Mouse (Mus musculus) heart, embryonic 12.5 days (tissue): ENCODE measurements around the gene Scn4a. TPM values are rescaled to one million over a fixed set of nuclear protein-coding genes. Genes with fewer than 3 reads are reported as not detected.
"Not testable (repeated sequence)": the region's sequence is repeated elsewhere in the genome, so short reads cannot be mapped to it uniquely, and the experiment has no call there.

Experiments used
- ATAC-seq: fragments of 200-750 bp; cut with Nextera tagmentation; 2 replicates; pipeline ENCODE4 v1.8.0; 2017; ENCODE audit warnings: moderate TSS enrichment, moderate library complexity; ENCODE audit not compliant: insufficient number of reproducible peaks, low FRiP score
- H3K27ac ChIP-seq: fragments of 300-500 bp; sonication (generic); 2 replicates; pipeline ENCODE4 v1.5.1; 2016; ENCODE audit warnings: mild to moderate bottlenecking, moderate library complexity; ENCODE audit not compliant: poor library complexity, severe bottlenecking
- H3K27me3 ChIP-seq: fragments of 300-500 bp; sonication (generic); replicated peaks from 2 replicates; pipeline ENCODE4 v1.6.1; 2016; ENCODE audit warnings: mild to moderate bottlenecking, moderate library complexity
- H3K36me3 ChIP-seq: fragments of 300-500 bp; sonication (generic); 2 replicates; pipeline ENCODE4 v1.6.1; 2016; ENCODE audit warnings: mild to moderate bottlenecking, moderate library complexity
- H3K4me1 ChIP-seq: fragments of 300-500 bp; sonication (generic); replicated peaks from 2 replicates; pipeline ENCODE4 v1.6.1; 2016; ENCODE audit warnings: mild to moderate bottlenecking
- H3K4me2 ChIP-seq: fragments of 300-500 bp; sonication (generic); 2 replicates; pipeline ENCODE4 v1.6.1; 2016; ENCODE audit warnings: mild to moderate bottlenecking, moderate library complexity
- H3K4me3 ChIP-seq: fragments of 300-500 bp; sonication (generic); 2 replicates; pipeline ENCODE4 v1.5.1; 2016; ENCODE audit warnings: mild to moderate bottlenecking
- H3K9ac ChIP-seq: fragments of 300-500 bp; sonication (generic); 2 replicates; pipeline ENCODE4 v1.6.1; 2016; ENCODE audit warnings: mild to moderate bottlenecking, moderate library complexity
- H3K9me3 ChIP-seq: fragments of 300-500 bp; sonication (generic); replicated peaks from 2 replicates; pipeline ENCODE4 v1.6.1; 2016; ENCODE audit warnings: mild to moderate bottlenecking, moderate library complexity
- WGBS: fragments of 180-500 bp; shearing (Covaris S2); methylation state at CpG from one replicate; pipeline ENCODE4 v1.1.7; 2016; 5-methylcytosine and 5-hydroxymethylcytosine counted together
- polyA plus RNA-seq: library from polyadenylated mRNA; unstranded; fragments of >200 nt; fragmentation: Nextera tagmentation; extraction: Ambion mirVana; gene quantifications from 2 replicates; pipeline ENCODE4 v1.2.1, GENCODE M21; 2016

Gene Scn4a
- 0.08 and 0.13 TPM in 2 replicates for polyA plus RNA-seq

GRCm38 (mm10) chr11:106353188-106353587 is at the start of gene Scn4a:
Gene Scn4a, minus strand, starts transcription at chr11:106353288.
- Histone ChIP-seq H3K36me3 (no peaks in the 10 kb centered on the region), H3K4me2 (no peak within 1 kb of the TSS), H3K4me3 (no peak within 1 kb of the TSS), H3K27ac (no peak within 1 kb of the TSS), H3K27me3 (peaks cover 2% of the 10 kb centered on the region; the same call in 1 of the 2 replicates), H3K9ac (no peak within 1 kb of the TSS), H3K9me3 (no peaks in the 10 kb centered on the region), H3K4me1 (peaks cover 17% of the 10 kb centered on the region)
- ATAC-seq = no peak
- WGBS = 77% methylated on average over 12 of the region's 12 CpGs

DNA sequence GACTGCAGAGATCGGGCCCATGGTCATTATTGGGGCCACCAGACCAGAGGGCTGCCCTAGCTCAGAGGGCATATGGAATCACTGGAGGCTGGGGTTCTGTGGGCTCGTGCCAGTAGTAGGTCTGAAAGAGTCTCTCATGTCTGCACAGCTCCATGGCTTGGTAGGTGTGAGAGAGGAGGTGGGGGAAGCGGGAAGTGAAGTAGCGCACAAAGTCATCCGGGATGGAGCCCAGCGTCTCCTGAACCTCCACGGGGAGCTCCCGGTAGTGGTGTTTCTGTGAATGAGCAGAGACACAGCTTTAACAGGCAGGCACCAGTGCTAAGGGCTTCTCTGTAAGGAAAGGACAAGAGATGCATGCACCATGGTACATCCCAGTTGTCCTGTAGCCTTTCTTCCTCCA is 45.4 kb upstream of the Scn4a start:
- H3K9me3 ChIP-seq = no peaks in the 10 kb centered on the region
- peaks cover 33% of the 10 kb centered on the region for H3K36me3 ChIP-seq
- no peaks in the 10 kb centered on the region for H3K4me1 ChIP-seq
- WGBS = 88% methylated on average over 8 of the region's 8 CpGs
- H3K27ac ChIP-seq = no peak overlapping the region
- no peaks in the 10 kb centered on the region for H3K27me3 ChIP-seq
- H3K9ac ChIP-seq = no peak overlapping the region
- H3K4me3 ChIP-seq = no peak overlapping the region
- H3K4me2 ChIP-seq = no peak overlapping the region
- no peak for ATAC-seq

DNA sequence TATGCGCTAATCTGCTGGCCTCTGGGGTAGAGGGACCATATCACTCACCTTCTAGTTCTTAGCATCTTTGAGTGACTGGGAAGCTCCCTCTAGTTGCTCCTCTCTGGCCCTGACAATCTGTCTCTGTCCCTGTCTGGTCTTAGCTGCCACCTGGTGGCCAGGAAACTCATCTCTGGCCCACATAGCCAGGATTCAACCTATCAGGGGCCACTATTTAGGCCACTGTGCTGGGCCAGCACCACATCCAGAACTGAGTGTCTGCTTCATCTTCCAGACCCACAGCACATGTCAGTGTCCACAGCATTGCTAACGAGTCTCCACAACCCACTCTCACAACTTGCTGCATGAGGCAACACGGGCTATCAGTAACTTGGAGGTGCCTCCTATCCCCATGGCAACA is 44.6 kb upstream of the Scn4a start:
- ATAC-seq = no peak
- Histone ChIP-seq H3K4me1 (no peaks in the 10 kb centered on the region), H3K4me2 (no peak overlapping the region), H3K27me3 (no peaks in the 10 kb centered on the region), H3K27ac (no peak overlapping the region), H3K9ac (no peak overlapping the region), H3K36me3 (peaks cover 26% of the 10 kb centered on the region), H3K4me3 (no peak overlapping the region), H3K9me3 (no peaks in the 10 kb centered on the region)
- 87% methylated on average over 3 of the region's 3 CpGs for WGBS

DNA sequence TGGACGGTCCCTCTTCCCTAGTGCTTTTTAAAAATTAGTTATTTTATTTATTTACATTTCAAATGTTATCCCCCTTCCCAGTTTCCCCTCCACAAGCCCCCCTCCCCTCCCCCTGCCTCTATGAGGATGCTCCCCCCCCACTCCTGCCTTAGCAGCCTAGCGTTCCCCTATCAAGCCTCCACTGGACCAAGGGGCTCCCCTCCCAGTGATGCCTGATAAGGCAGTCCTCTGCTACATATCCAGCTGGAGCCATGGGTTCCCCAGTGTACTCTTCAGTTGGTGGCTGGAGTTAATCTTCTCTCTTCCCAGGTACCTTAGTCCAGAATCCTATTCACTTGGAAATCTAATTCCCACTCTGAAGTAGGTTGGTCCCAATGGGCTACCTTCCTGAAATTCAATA is 41.0 kb upstream of the Scn4a start:
- not testable (repeated sequence) for ATAC-seq, H3K4me3 ChIP-seq, H3K27me3 ChIP-seq, H3K9ac ChIP-seq, H3K27ac ChIP-seq, H3K9me3 ChIP-seq, H3K4me2 ChIP-seq
- WGBS = 53% methylated on average over 2 of the region's 2 CpGs
- Histone ChIP-seq H3K36me3 (peaks cover 11% of the 10 kb centered on the region), H3K4me1 (peaks cover 16% of the 10 kb centered on the region; the same call in 1 of the 2 replicates)

DNA sequence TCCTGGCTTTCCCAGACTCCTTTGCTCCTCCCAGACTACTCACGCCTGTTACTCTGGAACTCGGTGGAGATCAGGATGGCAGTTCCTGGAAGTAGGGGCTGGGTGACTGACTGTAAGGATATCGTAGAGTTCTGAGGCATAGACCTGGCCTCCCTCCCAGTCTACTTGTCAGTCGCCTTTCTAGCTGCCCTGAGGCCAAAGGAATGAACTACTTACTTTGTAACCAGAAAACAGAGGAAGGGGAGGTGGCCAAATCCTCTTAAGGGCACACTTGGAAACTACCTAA is 40.2 kb upstream of the Scn4a start:
- Histone ChIP-seq H3K9me3 (no peaks in the 10 kb centered on the region), H3K36me3 (peaks cover 3% of the 10 kb centered on the region; the same call in 1 of the 2 replicates), H3K4me2 (no peak overlapping the region), H3K9ac (no peak overlapping the region), H3K27me3 (no peaks in the 10 kb centered on the region), H3K4me1 (peaks cover 18% of the 10 kb centered on the region; the same call in 1 of the 2 replicates), H3K4me3 (no peak overlapping the region), H3K27ac (no peak overlapping the region)
- 44% methylated on average over 4 of the region's 4 CpGs for WGBS
- no peak for ATAC-seq

- Histone ChIP-seq H3K4me3 (no peak overlapping the region), H3K9me3 (no peaks in the 10 kb centered on the region), H3K36me3 (no peaks in the 10 kb centered on the region), H3K4me1 (peaks cover 18% of the 10 kb centered on the region; the same call in 1 of the 2 replicates), H3K4me2 (no peak overlapping the region), H3K9ac (no peak overlapping the region), H3K27me3 (no peaks in the 10 kb centered on the region), H3K27ac (no peak overlapping the region)
- ATAC-seq = 0 out of 2 replicates have a peak, but pooled peaks have one; percentile 38
- 63% methylated on average over 7 of the region's 7 CpGs for WGBS
Measured at GRCm38 (mm10) chr11:106392597-106393330, 39.7 kb upstream of the Scn4a start.

- H3K36me3 ChIP-seq = no peaks in the 10 kb centered on the region
- H3K9ac ChIP-seq = 0 out of 2 replicates have a peak overlapping the region, but pooled peaks have one; percentile 31
- H3K9me3 ChIP-seq = no peaks in the 10 kb centered on the region
- no peak overlapping the region for H3K4me2 ChIP-seq
- no peak; the same call in 1 of the 2 replicates for ATAC-seq
- 31% methylated on average over 6 of the region's 6 CpGs for WGBS
- peaks cover 21% of the 10 kb centered on the region for H3K4me1 ChIP-seq
- no peaks in the 10 kb centered on the region for H3K27me3 ChIP-seq
- H3K27ac ChIP-seq = no peak overlapping the region
- no peak overlapping the region for H3K4me3 ChIP-seq
Measured at GRCm38 (mm10) chr11:106391546-106392188, 38.6 kb upstream of the Scn4a start.

GRCm38 (mm10) chr11:106390757-106391156 is 37.7 kb upstream of the Scn4a start:
- no peak for ATAC-seq
- Histone ChIP-seq H3K27ac (no peak overlapping the region), H3K4me2 (no peak overlapping the region), H3K9ac (no peak overlapping the region), H3K9me3 (no peaks in the 10 kb centered on the region), H3K27me3 (no peaks in the 10 kb centered on the region), H3K36me3 (no peaks in the 10 kb centered on the region), H3K4me3 (no peak overlapping the region), H3K4me1 (peaks cover 21% of the 10 kb centered on the region)
- 59% methylated on average over 3 of the region's 3 CpGs for WGBS

DNA sequence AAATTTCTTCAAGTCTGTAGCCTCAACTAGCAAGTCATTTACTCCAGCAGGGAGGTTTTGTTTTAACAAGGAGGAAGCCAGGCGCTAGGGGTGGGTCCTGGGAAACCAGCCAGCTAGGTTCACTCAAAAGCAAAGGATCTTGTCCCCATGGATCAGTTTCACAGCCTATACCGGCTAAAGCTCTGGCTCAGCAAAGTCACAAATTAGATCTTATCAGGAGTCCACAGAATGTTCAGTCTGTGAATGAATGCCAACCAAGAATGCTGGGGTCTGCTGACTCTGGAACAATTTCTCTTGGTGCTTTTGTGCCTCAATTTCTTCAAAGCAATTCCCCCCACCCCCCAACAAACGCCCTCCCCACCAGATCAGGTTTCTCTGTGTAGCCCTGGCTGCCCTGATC is 36.5 kb upstream of the Scn4a start:
- Histone ChIP-seq H3K4me1 (peaks cover 21% of the 10 kb centered on the region), H3K4me2 (no peak overlapping the region), H3K27me3 (no peaks in the 10 kb centered on the region), H3K27ac (no peak overlapping the region), H3K36me3 (no peaks in the 10 kb centered on the region), H3K4me3 (no peak overlapping the region), H3K9ac (no peak overlapping the region), H3K9me3 (no peaks in the 10 kb centered on the region)
- WGBS = 31% methylated on average over 3 of the region's 3 CpGs
- no peak for ATAC-seq

DNA sequence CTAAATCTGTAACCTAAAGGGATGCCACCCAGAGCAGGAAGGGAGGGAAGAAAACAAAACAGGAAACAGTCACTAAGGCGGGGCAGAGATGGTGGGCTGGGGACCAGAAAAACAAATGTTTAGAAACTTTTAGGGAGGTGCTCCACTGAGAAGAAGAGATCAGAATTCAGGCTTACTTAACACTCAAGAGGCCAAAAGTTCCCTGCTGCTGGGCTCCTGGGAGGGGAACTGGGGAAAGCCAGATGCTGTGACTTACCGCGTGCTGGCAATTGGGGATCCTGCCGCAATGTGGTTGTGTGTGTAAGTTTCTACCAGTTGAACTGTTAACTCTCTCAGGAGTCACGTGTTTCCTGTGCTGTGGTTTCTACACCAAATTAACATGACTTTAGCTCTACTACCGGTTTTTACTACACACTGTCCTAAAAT is 34.7 kb upstream of the Scn4a start, which contains the start of gene Icam2:
Icam2 (minus strand) TSS at position 285 of the 426 bp plus-strand sequence.
- Histone ChIP-seq H3K4me3 (no peak within 1 kb of the TSS), H3K27me3 (no peaks in the 10 kb centered on the region), H3K9ac (no peak within 1 kb of the TSS), H3K9me3 (no peaks in the 10 kb centered on the region), H3K36me3 (no peaks in the 10 kb centered on the region), H3K27ac (0 out of 2 replicates have a peak within 1 kb of the TSS, but pooled peaks have one; percentile 25), H3K4me1 (peaks cover 30% of the 10 kb centered on the region), H3K4me2 (no peak within 1 kb of the TSS)
- ATAC-seq = no peak
- 60% methylated on average over 6 of the region's 6 CpGs for WGBS

GRCm38 (mm10) chr11:106387020-106387419 is 33.9 kb upstream of the Scn4a start:
- Histone ChIP-seq H3K4me2 (no peak overlapping the region), H3K4me1 (peaks cover 37% of the 10 kb centered on the region), H3K9me3 (no peaks in the 10 kb centered on the region), H3K4me3 (no peak overlapping the region), H3K9ac (no peak overlapping the region), H3K27me3 (no peaks in the 10 kb centered on the region), H3K27ac (no peak overlapping the region), H3K36me3 (no peaks in the 10 kb centered on the region)
- 66% methylated on average over 6 of the region's 6 CpGs for WGBS
- ATAC-seq = no peak
